Mouse (Mus musculus) erythroid progenitor cell, adult 5-6 weeks (primary cell): ENCODE measurements around the gene Trp53tg5. TPM values are rescaled to one million over a fixed set of nuclear protein-coding genes. Genes with fewer than 3 reads are reported as not detected.

ENCODE experiments used
- ATAC-seq: replicated peaks from 2 replicates; pipeline ENCODE4 v1.8.0; 2016; ENCODE audit warnings: moderate number of reproducible peaks, mild to moderate bottlenecking, moderate TSS enrichment, inconsistent platforms; ENCODE audit not compliant: poor library complexity, low FRiP score, severe bottlenecking
- total RNA-seq, 2 experiments: library from RNA; stranded (forward) in 1 of 2; stranded (reverse) in 1 of 2; fragments of 150-400 nt in 1 of 2; fragments of 186-747, 209-891 nt in 1 of 2; gene quantifications; 2 replicates each; pipeline versions ENCODE4 v1.2.3 to v1.2.4; 2015 to 2017; ENCODE audit warnings: low replicate concordance in 2 of 2

The Trp53tg5 gene
- total RNA-seq, 2 experiments from 2014 or later = not detected

- no peak for ATAC-seq
Observed at GRCm38 (mm10) chr2:164435216-164436090, 38.1 kb downstream of the Trp53tg5 start.

- no peak for ATAC-seq
Observed at GRCm38 (mm10) chr2:164434681-164435080, 38.8 kb downstream of the Trp53tg5 start.

DNA sequence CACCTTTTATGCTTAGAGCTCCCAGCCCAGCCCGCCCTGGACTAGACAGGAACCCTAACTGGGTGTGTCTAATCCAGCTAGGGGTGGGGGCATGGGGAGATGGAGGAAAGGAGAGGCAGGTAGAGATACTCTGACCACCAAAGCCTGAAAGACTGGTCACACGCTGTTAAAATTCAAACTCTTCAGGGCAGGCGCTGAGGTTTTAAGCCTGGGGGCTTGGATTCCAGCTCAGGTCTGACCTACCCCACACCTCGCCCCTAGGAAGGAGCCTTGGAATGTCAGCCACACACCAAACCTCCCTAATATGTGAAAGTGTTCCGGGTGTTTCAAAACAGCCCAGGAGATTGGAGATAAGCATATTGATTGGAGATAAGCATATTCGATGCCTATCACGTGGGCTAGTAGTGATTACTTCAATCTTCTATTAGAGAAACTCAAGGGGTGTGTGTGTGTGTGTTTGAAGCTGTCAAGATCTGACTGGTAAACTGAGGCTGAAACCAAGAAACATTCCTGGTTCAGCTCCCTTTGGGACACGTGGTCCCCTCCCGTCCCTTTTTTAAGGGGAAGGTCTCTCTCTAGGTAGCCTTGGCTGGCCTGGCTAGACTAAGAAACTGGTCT is 40.1 kb downstream of the Trp53tg5 start:
- ATAC-seq = no peak

DNA sequence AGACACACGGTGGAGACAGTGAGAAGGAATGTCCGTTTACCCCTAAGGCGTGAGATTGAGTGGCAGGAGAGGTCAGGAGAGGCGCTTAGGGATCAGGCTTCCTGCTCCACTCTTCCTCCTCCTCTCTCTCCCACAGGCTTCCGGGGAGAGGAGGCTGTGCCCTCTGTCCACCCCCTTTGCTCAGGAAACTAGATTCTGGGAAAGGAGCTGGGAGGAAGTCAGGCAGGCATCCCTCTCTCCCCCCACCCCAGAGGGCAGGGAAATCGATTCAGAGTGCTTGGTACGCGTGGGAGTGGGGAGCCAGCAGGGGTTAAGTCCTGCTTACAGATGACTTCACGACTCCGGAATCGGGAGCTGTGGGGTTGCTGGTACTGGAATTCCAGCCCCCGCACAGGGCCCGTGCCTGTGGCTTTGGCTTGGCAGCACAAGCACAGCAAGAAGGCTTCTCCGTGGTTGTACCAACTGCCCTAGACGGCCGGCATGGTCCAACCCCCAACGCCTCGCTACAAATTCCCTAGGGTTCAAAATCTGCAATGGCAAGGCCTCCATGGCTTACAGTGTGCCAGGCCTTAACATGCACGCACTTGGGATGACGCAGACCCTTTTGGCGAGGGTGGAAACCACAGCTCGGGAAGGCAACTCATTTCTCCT is 40.9 kb downstream of the Trp53tg5 start:
- no peak for ATAC-seq

- no peak for ATAC-seq
Observed at GRCm38 (mm10) chr2:164431676-164432465, 41.7 kb downstream of the Trp53tg5 start.

DNA sequence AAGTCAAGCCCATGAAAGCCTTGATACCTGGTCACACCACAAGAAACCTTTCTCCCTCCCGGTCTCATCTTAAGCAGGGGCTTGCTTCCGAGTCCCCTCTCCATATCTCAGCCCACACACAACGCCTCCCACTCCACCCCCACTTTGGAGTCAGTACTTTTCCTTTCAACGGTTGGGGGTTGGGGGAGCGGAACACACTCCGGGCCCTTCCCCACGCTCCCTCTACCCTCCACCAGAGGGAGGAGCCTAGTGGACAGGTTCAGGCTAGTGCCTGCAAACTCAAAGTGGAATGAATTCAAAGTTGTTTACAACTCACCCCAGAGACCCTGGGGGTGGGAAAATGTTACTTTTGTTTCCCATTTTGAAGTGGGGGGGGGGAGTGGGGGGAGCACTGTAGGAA is 42.8 kb downstream of the Trp53tg5 start:
- no peak for ATAC-seq

GRCm38 (mm10) chr2:164429881-164430615 is 43.5 kb downstream of the Trp53tg5 start:
- ATAC-seq = no peak

- ATAC-seq = no peak
Observed at GRCm38 (mm10) chr2:164428451-164428850, 45.1 kb downstream of the Trp53tg5 start.

DNA sequence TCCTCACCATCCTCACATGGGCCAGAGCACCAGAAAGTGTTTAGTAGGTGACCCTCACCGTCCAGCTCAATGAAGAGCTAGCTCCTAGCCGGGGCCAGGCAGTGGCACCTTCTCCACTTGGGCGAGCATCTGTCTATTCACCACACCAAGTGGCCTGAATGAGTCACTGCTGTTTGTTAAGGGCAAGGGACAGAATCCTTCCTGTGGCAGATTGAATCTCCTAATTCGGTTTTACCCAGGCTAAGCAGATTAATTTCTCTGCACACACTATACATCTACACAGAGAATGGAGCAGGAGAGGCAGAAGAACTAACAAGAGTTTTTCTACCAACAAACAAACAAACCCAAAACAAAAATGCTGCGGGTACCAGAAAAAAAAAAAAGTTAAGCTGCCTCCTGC is 46.6 kb downstream of the Trp53tg5 start:
- ATAC-seq = no peak

DNA sequence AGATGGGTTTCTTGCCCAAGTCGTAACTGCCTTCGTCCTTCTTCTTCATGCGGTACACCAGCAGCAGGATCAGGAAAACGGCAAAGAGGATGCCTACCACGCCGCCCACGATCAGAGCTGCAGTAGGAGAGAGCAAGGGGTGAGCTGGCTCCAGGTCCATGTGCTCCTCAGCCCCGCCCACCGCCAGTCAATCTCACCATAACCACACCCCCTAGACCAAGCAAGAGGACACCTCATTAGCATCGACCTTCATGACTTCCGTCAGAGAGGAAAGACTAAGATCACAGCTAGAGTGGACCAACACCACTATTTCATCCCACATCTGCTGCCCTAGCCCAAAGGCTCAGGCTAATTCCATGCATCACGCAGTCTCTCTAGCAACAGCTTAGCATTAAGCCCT is 47.4 kb downstream of the Trp53tg5 start:
- no peak for ATAC-seq

- ATAC-seq = no peak
Observed at GRCm38 (mm10) chr2:164425401-164425800, 48.1 kb downstream of the Trp53tg5 start.

- no peak for ATAC-seq
Observed at GRCm38 (mm10) chr2:164424406-164424805, 49.1 kb downstream of the Trp53tg5 start.

DNA sequence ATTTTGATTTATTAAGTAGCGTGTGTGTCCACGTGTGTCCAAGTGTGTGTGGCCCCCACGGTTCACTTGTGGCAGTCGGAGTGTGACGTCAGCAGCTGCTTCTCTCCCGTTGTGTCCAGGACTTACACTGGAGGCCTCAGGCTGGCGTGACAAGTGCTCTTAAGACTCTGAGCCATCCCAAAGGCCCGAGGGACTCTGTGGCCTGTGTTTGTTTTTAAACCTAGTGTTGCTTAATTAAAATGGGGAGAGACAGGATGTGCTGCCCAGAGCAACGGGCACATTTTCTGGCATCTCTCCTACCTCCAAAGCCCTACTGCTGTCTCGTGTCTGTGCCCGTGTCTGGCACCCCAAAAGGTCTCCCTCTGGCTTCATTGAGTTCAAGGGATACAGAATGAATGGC is 50.1 kb downstream of the Trp53tg5 start:
- ATAC-seq = no peak

DNA sequence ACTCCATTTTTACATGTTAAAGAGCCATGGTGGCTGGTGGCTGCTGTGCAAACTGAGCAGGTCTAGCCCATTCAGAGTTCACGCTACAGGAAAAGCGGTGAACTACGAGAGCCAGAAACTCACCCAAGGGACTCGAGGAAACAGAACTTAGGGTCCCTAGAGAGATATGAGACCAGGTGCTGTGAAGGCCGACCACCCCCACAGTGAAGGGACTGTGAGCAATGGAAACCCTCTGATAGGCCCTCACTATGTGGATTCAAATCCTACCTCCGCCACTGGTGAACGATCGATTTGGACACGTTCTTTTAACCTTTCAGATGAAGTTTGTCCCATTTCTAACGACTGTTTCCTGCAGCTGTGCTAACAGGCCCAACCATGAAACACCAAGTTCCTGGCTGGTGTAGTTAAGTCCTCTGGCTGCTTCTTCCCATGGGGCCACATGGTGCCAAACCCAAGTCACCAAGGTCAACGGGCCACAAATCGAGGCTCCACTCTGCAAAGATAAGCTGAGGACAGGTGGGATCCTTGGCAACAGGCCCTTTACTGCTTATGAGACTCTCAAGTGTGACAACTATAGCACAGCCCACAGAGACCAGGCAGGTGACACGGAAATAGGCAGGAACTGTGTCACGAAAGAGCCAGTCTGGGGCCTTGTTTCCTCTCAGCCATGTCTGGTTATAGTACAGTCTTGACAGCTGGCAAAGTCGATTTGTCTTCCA is 50.7 kb downstream of the Trp53tg5 start:
- ATAC-seq = 0 out of 2 replicates have a peak, but pooled peaks have one; percentile 19

DNA sequence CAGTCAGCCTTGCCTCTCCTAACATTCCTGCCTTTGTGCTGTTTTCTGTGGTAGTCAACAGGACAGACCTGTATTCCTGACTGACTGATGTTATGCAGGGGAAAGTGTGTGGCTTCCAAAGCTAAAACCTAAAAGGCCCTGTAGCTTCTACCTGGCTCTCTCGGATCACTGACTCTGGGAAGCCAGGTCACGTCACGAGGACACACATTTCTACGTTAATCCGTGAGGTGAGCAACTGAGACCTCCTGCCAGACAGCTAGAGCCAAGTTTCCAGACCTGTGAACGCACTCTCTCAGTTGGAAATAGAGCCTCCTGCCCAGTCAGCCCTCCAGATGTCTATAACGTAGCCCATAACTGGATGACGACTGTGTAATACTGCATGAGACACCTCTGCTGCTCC is 51.5 kb downstream of the Trp53tg5 start:
- ATAC-seq = no peak

DNA sequence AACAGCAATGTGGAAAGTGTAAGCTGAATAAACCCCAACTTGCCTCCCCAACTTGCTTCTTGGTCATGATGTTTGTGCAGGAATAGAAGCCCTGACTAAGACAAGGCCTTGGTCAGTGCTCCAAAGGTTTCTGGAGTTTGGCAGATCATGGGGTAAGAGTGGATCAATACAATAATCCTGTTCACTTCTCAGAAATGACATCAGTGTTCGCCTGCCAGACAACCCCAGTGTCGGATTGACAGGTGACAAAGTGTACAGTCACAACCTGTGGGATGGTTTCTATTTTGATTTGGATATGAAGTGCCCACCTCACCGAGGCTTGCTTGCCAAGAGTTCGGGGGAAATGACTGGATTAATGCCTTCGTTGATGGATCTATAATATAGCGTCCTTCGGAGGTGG is 52.2 kb downstream of the Trp53tg5 start:
- no peak for ATAC-seq
